Mouse (Mus musculus) retina, adult 2 months (tissue): ENCODE measurements around the gene Olfr750.

Experiments used
- DNase-seq: peaks from one replicate; pipeline ENCODE4 v3.0.0-alpha.2; 2012; ENCODE audit warnings: low read depth, low spot score

Olfr750 gene

DNA sequence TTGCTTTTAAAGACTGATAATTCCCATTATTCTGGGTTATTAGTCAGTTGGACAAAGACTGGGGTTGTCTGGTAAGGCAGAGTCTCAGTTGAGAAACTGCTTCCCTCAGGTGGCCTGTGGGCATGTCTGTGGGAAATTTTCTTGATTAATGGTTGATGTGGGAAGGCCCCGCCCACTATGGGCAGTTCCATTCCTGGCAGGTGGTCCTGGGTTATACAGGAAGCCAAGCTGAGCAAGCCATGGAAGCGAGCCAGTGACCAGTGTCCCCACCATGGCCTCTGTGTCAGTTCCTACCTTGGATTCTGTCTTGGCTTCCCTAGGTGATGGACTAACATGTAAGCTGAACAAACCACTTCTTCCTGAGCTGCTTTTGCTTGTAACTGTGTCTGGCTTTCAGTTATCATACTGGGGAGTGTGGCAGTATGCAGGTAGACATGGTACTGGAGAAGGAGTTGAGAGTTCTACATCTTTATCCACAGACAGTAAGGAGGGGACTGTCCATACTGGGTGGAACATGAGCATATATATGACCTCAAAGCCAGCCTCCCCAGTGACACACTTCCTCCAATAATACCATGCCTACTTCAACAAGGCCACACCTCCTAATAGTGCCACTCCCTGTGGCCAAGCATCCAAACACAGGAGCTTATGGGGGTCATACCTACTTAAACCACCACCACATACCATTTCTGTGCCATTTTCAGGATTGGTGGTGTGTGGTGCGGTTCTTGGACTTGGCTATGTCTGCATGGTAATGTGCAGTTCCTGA is 46.7 kb downstream of the Olfr750 start:
- DNase-seq = no peak

DNA sequence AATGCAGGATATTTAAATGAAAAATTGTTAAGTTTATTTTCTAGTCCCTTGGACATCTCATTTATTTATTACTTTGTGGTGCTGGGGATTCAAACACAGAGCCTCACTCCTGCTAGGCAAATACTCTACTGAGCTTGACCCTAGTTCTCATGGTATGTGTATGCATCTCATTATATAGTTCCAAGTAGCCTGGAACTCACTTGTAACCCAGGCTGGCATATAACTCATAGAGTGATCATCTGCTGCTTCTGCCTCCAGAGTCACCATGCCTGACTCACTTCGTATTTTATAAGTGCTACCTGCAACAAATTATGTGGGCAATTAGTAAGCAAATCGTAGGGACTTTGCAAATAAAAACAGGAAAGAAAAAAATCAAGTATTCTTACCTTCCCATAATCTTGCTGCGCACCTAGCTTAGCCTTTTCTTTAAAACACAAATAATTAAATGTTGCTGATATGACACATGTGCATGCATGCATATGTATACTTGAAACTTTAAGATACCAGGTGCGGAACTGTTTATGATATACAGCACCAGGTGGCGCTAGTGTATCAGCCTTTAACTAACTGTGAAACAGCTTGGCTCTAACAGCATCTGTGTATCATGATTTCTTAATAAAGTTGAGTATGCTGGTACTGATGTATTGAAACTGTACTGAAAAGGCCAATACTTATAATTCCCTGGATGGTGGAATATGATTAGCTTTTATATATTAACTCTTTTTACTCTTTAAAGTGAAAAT is 47.7 kb downstream of the Olfr750 start:
- peak; percentile 63 for DNase-seq

DNA sequence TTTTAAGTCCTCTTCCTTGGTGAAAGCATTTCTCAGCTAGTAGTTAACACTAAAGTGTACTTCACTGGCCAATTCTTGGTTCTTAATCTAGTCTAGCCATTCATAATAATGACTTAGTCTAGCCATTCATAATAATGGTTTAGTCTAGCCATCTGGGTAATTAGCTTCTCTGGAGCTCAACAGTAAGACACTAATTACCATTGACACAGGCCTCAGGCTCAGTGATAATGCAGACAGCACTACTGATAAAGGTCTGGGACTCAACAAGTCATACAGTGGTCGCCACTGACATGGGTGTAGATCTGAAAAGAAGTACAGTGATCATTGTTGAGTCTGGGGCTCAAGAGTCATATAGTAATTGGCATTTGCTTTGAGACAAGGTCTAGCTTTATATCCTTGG is 49.4 kb downstream of the Olfr750 start:
- peak; percentile 32 for DNase-seq

DNA sequence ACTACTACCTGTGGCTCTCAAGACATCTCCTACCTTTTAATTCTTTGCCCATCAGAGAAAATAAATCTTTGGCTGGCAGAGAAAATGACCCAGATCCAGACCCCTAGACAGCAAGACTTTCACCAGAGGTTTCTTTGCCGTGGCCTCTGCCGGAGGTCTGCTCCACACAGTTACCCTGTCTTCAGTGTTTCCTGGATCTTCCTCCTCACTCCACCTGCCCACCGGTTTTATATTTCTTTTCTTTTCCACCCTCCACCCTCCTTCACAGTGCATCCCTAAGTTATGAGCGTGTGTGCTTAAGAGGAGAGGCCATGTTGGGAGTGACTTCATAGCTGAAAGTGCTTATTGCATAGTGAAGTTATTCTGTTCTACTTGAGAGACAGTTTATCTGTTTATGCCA is 50.8 kb downstream of the Olfr750 start:
- DNase-seq = no peak

DNA sequence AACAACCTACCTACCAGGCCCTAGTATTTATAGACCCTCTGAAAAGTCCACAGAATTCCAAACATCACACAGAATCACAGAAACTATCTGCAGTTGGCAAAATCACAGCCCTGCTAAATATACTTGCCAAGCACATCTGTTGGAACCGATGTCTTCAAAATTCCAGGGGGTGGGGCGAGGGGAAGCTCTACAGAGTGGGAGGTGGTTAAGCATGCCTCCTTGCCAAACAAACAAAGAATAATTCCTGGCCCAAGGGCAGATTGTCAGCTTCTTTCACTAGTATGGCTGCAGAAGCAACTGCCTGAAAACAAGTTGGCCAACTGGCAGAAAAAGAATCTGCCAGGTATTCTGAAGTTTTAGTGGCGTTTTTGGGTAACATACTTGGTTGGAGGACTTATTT is 57.0 kb downstream of the Olfr750 start:
- no peak for DNase-seq
